Mouse (Mus musculus) liver, adult 2 months (tissue): Measurements from ENCODE around the gene Hfe. TPM values are rescaled to one million over a fixed set of nuclear protein-coding genes. Genes with fewer than 3 reads are reported as not detected.

Source experiments
- DNase-seq: peaks from one replicate; pipeline ENCODE4 v3.0.0-alpha.2; 2011; ENCODE audit warnings: low read depth, low spot score; ENCODE audit errors: extremely low read depth
- H3K27ac ChIP-seq: fragments of 200-500 bp; replicated peaks from 2 replicates; pipeline ENCODE4 v1.5.1; 2012; ENCODE audit warnings: low read depth, mild to moderate bottlenecking, control low read depth, inconsistent platforms, low read length; ENCODE audit not compliant: insufficient read depth
- H3K27me3 ChIP-seq: fragments of 200-500 bp; 2 replicates; pipeline ENCODE4 v1.6.1; 2012; ENCODE audit warnings: mild to moderate bottlenecking, moderate library complexity, low read length, inconsistent platforms; ENCODE audit not compliant: control insufficient read depth, insufficient read depth
- H3K36me3 ChIP-seq: fragments of 200-500 bp; 2 replicates; pipeline ENCODE4 v1.6.1; 2012; ENCODE audit warnings: low read length, inconsistent platforms; ENCODE audit not compliant: control insufficient read depth, insufficient read depth
- H3K4me1 ChIP-seq: fragments of 200-500 bp; 2 replicates; pipeline ENCODE4 v1.6.1; 2011; ENCODE audit warnings: low read length; ENCODE audit not compliant: control insufficient read depth, insufficient read depth
- H3K4me3 ChIP-seq: fragments of 200-500 bp; 2 replicates; pipeline ENCODE4 v1.5.1; 2011; ENCODE audit warnings: low read depth, mild to moderate bottlenecking, control low read depth, low read length, moderate library complexity; ENCODE audit not compliant: insufficient read depth
- H3K79me2 ChIP-seq: fragments of 200-500 bp; 2 replicates; pipeline ENCODE4 v1.6.1; 2012; ENCODE audit warnings: inconsistent platforms, mild to moderate bottlenecking, low read length, moderate library complexity; ENCODE audit not compliant: control insufficient read depth, insufficient read depth
- H3K9ac ChIP-seq: fragments of 200-500 bp; 2 replicates; pipeline ENCODE4 v1.6.1; 2012; ENCODE audit warnings: low read depth, mild to moderate bottlenecking, control low read depth, inconsistent platforms, low read length
- CTCF ChIP-seq: fragments of 200-500 bp; IDR thresholded peaks from 2 replicates; pipeline ENCODE4 v1.5.1; 2011; ENCODE audit warnings: low read depth, low read length, control low read depth
- POLR2A ChIP-seq: fragments of 200-500 bp; IDR thresholded peaks from 2 replicates; pipeline ENCODE4 v1.6.1; 2011; ENCODE audit warnings: low read length, control low read depth; ENCODE audit not compliant: insufficient read depth; ENCODE audit errors: extremely low read depth
- WGBS: fragments of 180-500 bp; shearing (Covaris S2); methylation state at CpG from one replicate; pipeline ENCODE4 v1.1.7; 2018; 5-methylcytosine and 5-hydroxymethylcytosine counted together
- polyA plus RNA-seq: library from polyadenylated mRNA; depleted of rRNA; stranded (reverse); fragments of >200 nt; gene quantifications from 2 replicates; pipeline ENCODE4 v1.2.3, GENCODE M21; 2012; rRNA removed
- total RNA-seq: library from RNA; depleted of rRNA; stranded (reverse); fragments of >200 nt; gene quantifications from 2 replicates; pipeline ENCODE4 v1.2.3, GENCODE M21; 2014; rRNA removed

Hfe gene
- 30.4 and 35.3 TPM in 2 replicates for total RNA-seq
- 32.6 and 40.9 TPM in 2 replicates for polyA plus RNA-seq

GRCm38 (mm10) chr13:23710374-23711089, at the start of gene Hfe:
TSS of gene Hfe (minus strand) at chr13:23710854.
- Histone ChIP-seq H3K27ac (peak within 1 kb of the TSS; percentile 93), H3K36me3 (no peaks in the 10 kb centered on the region; the same call in 1 of the 2 replicates), H3K9ac (peak within 1 kb of the TSS; percentile 92), H3K27me3 (no peaks in the 10 kb centered on the region), H3K4me3 (peak within 1 kb of the TSS; percentile 81), H3K4me1 (peaks cover 25% of the 10 kb centered on the region), H3K79me2 (no peaks in the 10 kb centered on the region)
- TF ChIP-seq POLR2A (peak; percentile 53; the same call in 1 of the 2 replicates), CTCF (no peak)
- WGBS, result under 1% methylated on average over 17 of the region's 17 CpGs
- DNase-seq, result peak; percentile 74

GRCm38 (mm10) chr13:23759916-23760239, 49.2 kb upstream of the Hfe start:
- TF ChIP-seq POLR2A, result no peak
- no peak for DNase-seq
- Histone ChIP-seq H3K4me1 (peaks cover 11% of the 10 kb centered on the region; the same call in 1 of the 2 replicates), H3K79me2 (no peaks in the 10 kb centered on the region), H3K27me3 (no peaks in the 10 kb centered on the region), H3K4me3 (no peak overlapping the region), H3K36me3 (no peaks in the 10 kb centered on the region), H3K27ac (no peak overlapping the region), H3K9ac (no peak overlapping the region)
- 67% methylated on average over 1 of the region's 1 CpGs for WGBS

GRCm38 (mm10) chr13:23759251-23759771, 48.7 kb upstream of the Hfe start:
- Histone ChIP-seq H3K79me2 (no peaks in the 10 kb centered on the region), H3K27ac (no peak overlapping the region), H3K4me3 (no peak overlapping the region), H3K27me3 (no peaks in the 10 kb centered on the region), H3K4me1 (peaks cover 11% of the 10 kb centered on the region; the same call in 1 of the 2 replicates), H3K9ac (no peak overlapping the region), H3K36me3 (no peaks in the 10 kb centered on the region)
- no peak for DNase-seq
- 96% methylated on average over 3 of the region's 3 CpGs for WGBS
- TF ChIP-seq CTCF, result no peak
- no peak for TF ChIP-seq POLR2A

GRCm38 (mm10) chr13:23757921-23758320, 47.3 kb upstream of the Hfe start:
- Histone ChIP-seq H3K36me3 (no peaks in the 10 kb centered on the region), H3K4me3 (no peak overlapping the region), H3K4me1 (peaks cover 11% of the 10 kb centered on the region; the same call in 1 of the 2 replicates), H3K9ac (no peak overlapping the region), H3K27me3 (no peaks in the 10 kb centered on the region), H3K79me2 (no peaks in the 10 kb centered on the region), H3K27ac (no peak overlapping the region)
- DNase-seq, result no peak
- TF ChIP-seq POLR2A, result no peak
- no peak for TF ChIP-seq CTCF
- WGBS, result 52% methylated on average over 3 of the region's 3 CpGs

- no peaks in the 10 kb centered on the region for H3K79me2 ChIP-seq
- DNase-seq, result peak; percentile 57
- H3K27me3 ChIP-seq, result no peaks in the 10 kb centered on the region
- peak overlapping the region; percentile 34; the same call in 1 of the 2 replicates for H3K4me3 ChIP-seq
- WGBS, result 1% methylated on average over 19 of the region's 23 CpGs
- H3K4me1 ChIP-seq, result peaks cover 11% of the 10 kb centered on the region; the same call in 1 of the 2 replicates
- H3K27ac ChIP-seq, result peak overlapping the region; percentile 9; the same call in 1 of the 2 replicates
- H3K9ac ChIP-seq, result peak overlapping the region; percentile 3; the same call in 1 of the 2 replicates
- H3K36me3 ChIP-seq, result no peaks in the 10 kb centered on the region
- TF ChIP-seq CTCF, result no peak
- no peak for TF ChIP-seq POLR2A
These were observed 46.6 kb upstream of the Hfe start for GRCm38 (mm10) chr13:23757211-23757773.

GRCm38 (mm10) chr13:23756790-23757189, 46.1 kb upstream of the Hfe start, which contains the start of gene Hist1h4b:
TSS of gene Hist1h4b (plus strand) at chr13:23757013.
- Histone ChIP-seq H3K36me3 (no peaks in the 10 kb centered on the region), H3K79me2 (no peaks in the 10 kb centered on the region), H3K4me3 (peak within 1 kb of the TSS; percentile 34; the same call in 1 of the 2 replicates), H3K4me1 (peaks cover 11% of the 10 kb centered on the region; the same call in 1 of the 2 replicates), H3K27ac (peak within 1 kb of the TSS; percentile 28; the same call in 1 of the 2 replicates), H3K27me3 (no peaks in the 10 kb centered on the region), H3K9ac (peak within 1 kb of the TSS; percentile 3; the same call in 1 of the 2 replicates)
- DNase-seq, result peak; percentile 95
- TF ChIP-seq CTCF, result no peak
- peak; percentile 95 for TF ChIP-seq POLR2A
- WGBS, result under 1% methylated on average over 20 of the region's 22 CpGs
